ENCODE assay signal across 8 mouse cellular contexts in the genomic region with DNA sequence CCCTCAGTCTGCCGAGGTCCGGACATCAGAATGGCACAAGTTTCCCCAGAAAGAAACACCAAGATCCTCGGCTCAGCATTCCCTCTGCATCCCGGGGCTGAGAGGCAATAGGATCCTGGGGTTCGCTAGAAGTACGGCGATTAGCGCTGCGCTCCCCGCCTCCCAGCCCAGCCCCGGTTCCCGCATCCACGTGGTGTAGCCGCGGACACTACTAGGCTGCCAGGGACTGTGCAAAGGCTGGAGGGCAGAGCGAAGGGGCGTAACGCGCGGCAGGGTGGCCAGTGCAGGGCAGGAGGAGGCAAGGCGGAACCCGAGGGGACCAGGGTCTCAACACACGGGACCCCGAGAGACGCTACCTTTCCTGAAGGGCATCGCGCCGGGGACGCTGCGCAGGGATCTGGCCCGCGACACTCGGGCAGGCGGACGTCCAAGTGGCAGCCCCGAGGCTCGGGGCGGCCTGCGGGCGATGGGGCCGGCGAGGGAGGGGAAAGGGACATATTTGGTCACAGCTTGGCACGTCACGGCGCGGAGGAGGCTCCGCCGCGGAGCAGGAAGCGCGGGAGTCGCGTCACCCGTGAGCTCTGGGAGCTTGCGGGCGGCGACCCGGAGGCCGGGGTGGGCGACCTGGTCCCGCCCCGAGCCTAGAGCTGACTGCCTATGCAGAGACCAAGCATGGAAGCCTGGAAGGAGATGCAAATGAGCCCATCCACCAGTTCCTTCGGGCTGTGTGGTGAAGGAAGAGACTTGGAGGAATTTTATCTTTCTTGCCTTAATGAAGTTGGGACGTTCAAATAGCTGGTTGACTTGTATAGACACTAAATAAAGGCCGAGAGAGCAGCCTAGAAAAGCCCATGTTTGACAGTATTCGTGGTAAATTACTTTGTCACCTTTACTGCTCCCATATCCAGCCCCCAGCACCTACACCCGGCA. TPM values are rescaled to one million over a fixed set of nuclear protein-coding genes. Genes with fewer than 3 reads are reported as not detected.
DNase-seq lines count a peak whose midpoint lies in the region; ATAC-seq and TF ChIP-seq lines count a peak whose summit lies in the region.

Gene Pfkfb3 (minus strand): TSS at position 607 of the 930 bp plus-strand sequence.

- peak within 1 kb of the TSS; percentile 79 for H3K4me3 ChIP-seq in cortical plate, adult 2 months (ENCODE audit: insufficient read depth, low read length)
- H3K4me3 ChIP-seq in left cerebral cortex, adult 2 months: peak within 1 kb of the TSS; percentile 70
- peak within 1 kb of the TSS; percentile 70 for H3K4me3 ChIP-seq in macrophage (ENCODE audit: inconsistent target)

- 2% methylated on average over 66 of the region's 67 CpGs for WGBS in macrophage (ENCODE audit: missing documents)

- H3K27me3 ChIP-seq in Patski: peaks cover 7% of the 10 kb centered on the region

- intact Hi-C loops in gastrocnemius, postnatal 14 days (cut with DNase I; ENCODE audit: low total_unique reads): no loop called here
- intact Hi-C loops in left cerebral cortex, adult 2 months (cut with DNase I): loop anchor here (2.0 kb wide), 1 partner anchor 51 kb away; no protein-coding TSS in a partner anchor

- ATAC-seq in Patski: peak; percentile 89

- in situ Hi-C loops in Patski (cut with MboI; ENCODE audit: low pct_unique_long_range_greater_than_20kb): no loop called here

- no peaks in the 10 kb centered on the region for H3K36me3 ChIP-seq in macrophage (ENCODE audit: inconsistent target)

- peak within 1 kb of the TSS; percentile 41; the same call in 1 of the 2 replicates for H3K27ac ChIP-seq in cortical plate, adult 2 months (ENCODE audit: insufficient read depth, low read length)
- peak within 1 kb of the TSS; percentile 89 for H3K27ac ChIP-seq in left cerebral cortex, adult 2 months
- peak within 1 kb of the TSS; percentile 74 for H3K27ac ChIP-seq in macrophage

- POLR2A ChIA-PET in Patski (lab: Charles Lee): no interaction called here

- H3K4me1 ChIP-seq in cortical plate, adult 2 months (ENCODE audit: control insufficient read depth, insufficient read depth, low read length): no peaks in the 10 kb centered on the region

- TF ChIP-seq POLR2A in cortical plate, adult 2 months (IDR thresholded peaks at IDR 0.05; ENCODE audit: extremely low read depth, insufficient read depth, low read length): no peak

- TF ChIP-seq CTCF in Patski (IDR thresholded peaks at IDR 0.05): no peak
- no peak for TF ChIP-seq CTCF in cortical plate, adult 2 months (IDR thresholded peaks at IDR 0.05; ENCODE audit: extremely low read depth, insufficient read depth, low read length)
- no peak for TF ChIP-seq CTCF in left cerebral cortex, adult 2 months (IDR thresholded peaks at IDR 0.05)

- no peak for DNase-seq in Patski (ENCODE audit: low read depth, low spot score)
- peak; percentile 78 for DNase-seq in gastrocnemius, postnatal 14 days
- peak; percentile 92 for DNase-seq in induced T-regulatory cell, adult 2 months (ENCODE audit: low read depth)
- peak; percentile 68 to 69 for DNase-seq in left cerebral cortex, adult 2 months (ENCODE audit: extremely low spot score in 1 of 2, low spot score in 2 of 2)
- DNase-seq in right cerebral cortex, adult 18-20 months: peak; percentile 79
- peak; percentile 76 for DNase-seq in urinary bladder, postnatal 14 days (ENCODE audit: low spot score)

- H3K79me2 ChIP-seq in macrophage (ENCODE audit: inconsistent target): peaks cover 28% of the 10 kb centered on the region; the same call in 1 of the 2 replicates

- CTCF ChIA-PET in Patski (lab: Charles Lee): interaction anchor here (0.8 to 1.7 kb wide), 3 partner anchors 9 to 14 kb away, joined by 3 to 7 read pairs (median 4); no protein-coding TSS in a partner anchor

RNA-seq across cellular contexts. Expression of gene Pfkfb3, which starts in this region (rescaled TPM):
- 21.2 TPM for polyA plus RNA-seq in Patski (2021)
- polyA plus RNA-seq in cortical plate, adult 2 months (2012; rRNA removed): 19.4 and 20.6 TPM in 2 replicates
- total RNA-seq in gastrocnemius, postnatal 14 days (2021): 10 to 100 TPM; 14.9 to 20.5 TPM
- 10 to 100 TPM; 33.8 to 47.2 TPM for total RNA-seq in left cerebral cortex, adult 2 months (2021)
- total RNA-seq in macrophage (2018; cell fraction: chromatin; rRNA removed): 1,000 to 10,000 TPM in 2 of 26 experiments, 100 to 1,000 TPM in 24; 111 to 1,491 (median 237) TPM
- 100 to 1,000 TPM in 2 of 26 experiments, 10 to 100 TPM in 24; 30.1 to 146 (median 53.5) TPM for total RNA-seq in macrophage (2018; cell fraction: cytosol; rRNA removed)
- total RNA-seq in macrophage (2018; cell fraction: nucleus; rRNA removed): 100 to 1,000 TPM in 21 of 26 experiments, 10 to 100 TPM in 5; 72.7 to 734 (median 143) TPM
- 29.8 to 38.1 TPM (median 29.9 TPM) in 3 replicates for polyA plus RNA-seq in macrophage (2018)
